Mouse (Mus musculus): ENCODE data around the gene Cpa5.

Gene Cpa5

GRCm38 (mm10) chr6:30645379-30645778 is 34.6 kb downstream of the Cpa5 start:
- no peak for DNase-seq

- peak in 1 of 2 experiments; percentile 16 for DNase-seq
These were observed 39.0 kb downstream of the Cpa5 start for GRCm38 (mm10) chr6:30649651-30650296.

GRCm38 (mm10) chr6:30652425-30653188 is 41.8 kb downstream of the Cpa5 start:
- no peak for DNase-seq

- no peak for DNase-seq
These were observed 42.7 kb downstream of the Cpa5 start for GRCm38 (mm10) chr6:30653518-30653917.

GRCm38 (mm10) chr6:30654402-30654859 is 43.6 kb downstream of the Cpa5 start:
- no peak for DNase-seq

- no peak for DNase-seq
These were observed 44.1 kb downstream of the Cpa5 start for GRCm38 (mm10) chr6:30654932-30655331.

GRCm38 (mm10) chr6:30657279-30657678 is 46.5 kb downstream of the Cpa5 start:
- no peak for DNase-seq

GRCm38 (mm10) chr6:30658619-30659018 is 47.8 kb downstream of the Cpa5 start:
- no peak for DNase-seq

- no peak for DNase-seq
These were observed 54.0 kb downstream of the Cpa5 start for GRCm38 (mm10) chr6:30664776-30665175.

- DNase-seq, result no peak
These were observed 54.5 kb downstream of the Cpa5 start for GRCm38 (mm10) chr6:30665296-30665695.

- DNase-seq, result no peak
These were observed 55.2 kb downstream of the Cpa5 start for GRCm38 (mm10) chr6:30666043-30666442.

GRCm38 (mm10) chr6:30667585-30667984 is 56.8 kb downstream of the Cpa5 start:
- no peak for DNase-seq

GRCm38 (mm10) chr6:30671696-30672095 is 60.9 kb downstream of the Cpa5 start:
- DNase-seq, result no peak

- DNase-seq, result peak; percentile 24 to 45
These were observed 63.2 kb downstream of the Cpa5 start for GRCm38 (mm10) chr6:30673764-30674561.

- no peak for DNase-seq
These were observed 64.0 kb downstream of the Cpa5 start for GRCm38 (mm10) chr6:30674714-30675280.

GRCm38 (mm10) chr6:30675281-30675771 is 64.5 kb downstream of the Cpa5 start:
- peak; percentile 37 to 39 for DNase-seq

- no peak for DNase-seq
These were observed 65.7 kb downstream of the Cpa5 start for GRCm38 (mm10) chr6:30676506-30676905.

- no peak for DNase-seq
These were observed 66.8 kb downstream of the Cpa5 start for GRCm38 (mm10) chr6:30677591-30677990.

- peak; percentile 59 to 69 for DNase-seq
These were observed 67.7 kb downstream of the Cpa5 start for GRCm38 (mm10) chr6:30678482-30678881.

- DNase-seq, result no peak
These were observed 68.8 kb downstream of the Cpa5 start for GRCm38 (mm10) chr6:30679567-30679966.

- no peak for DNase-seq
These were observed 69.6 kb downstream of the Cpa5 start for GRCm38 (mm10) chr6:30680442-30680841.
